Mouse (Mus musculus): ENCODE measurements around the gene Ybey. TPM values are rescaled to one million over a fixed set of nuclear protein-coding genes. Genes with fewer than 3 reads are reported as not detected.
A peak's percentile ranks its signal among the peaks of the same experiment; 100 is the strongest.

Gene Ybey
- polyA plus RNA-seq, 1 experiment from 2014 or later: 7.9 TPM

DNA sequence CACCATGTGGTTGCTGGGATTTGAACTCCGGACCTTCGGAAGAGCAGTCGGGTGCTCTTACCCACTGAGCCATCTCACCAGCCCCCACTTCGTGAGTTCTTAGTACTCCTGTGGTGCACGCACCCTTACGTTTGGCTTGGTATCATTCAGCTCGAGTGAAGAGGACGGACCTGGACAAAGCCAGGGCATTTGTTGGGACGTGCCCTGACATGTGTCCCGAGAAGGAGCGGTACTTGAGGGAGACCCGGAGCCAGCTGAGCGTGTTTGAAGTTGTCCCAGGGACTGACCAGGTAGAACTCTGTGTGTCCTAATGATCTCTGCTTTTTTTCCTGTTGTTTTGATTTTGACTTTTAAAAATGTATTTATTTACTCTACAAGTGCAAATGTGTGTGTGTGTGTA lies 11.9 kb upstream of the Ybey start:
- Histone ChIP-seq H3K4me1 (no peaks in the 10 kb centered on the region), H3K4me2 (no peak overlapping the region), H3K9me3 (replicated peaks) (no peaks in the 10 kb centered on the region), H3K27ac (no peak overlapping the region), H3K4me3 (no peak overlapping the region), H3K36me3 (ENCODE audit: poor library complexity, severe bottlenecking) (peaks cover 97% of the 10 kb centered on the region), H3K9ac (no peak overlapping the region), H3K27me3 (no peaks in the 10 kb centered on the region)
- ATAC-seq: no peak
- whole genome bisulfite sequencing: 91% methylated on average over 13 of the region's 13 CpGs

DNA sequence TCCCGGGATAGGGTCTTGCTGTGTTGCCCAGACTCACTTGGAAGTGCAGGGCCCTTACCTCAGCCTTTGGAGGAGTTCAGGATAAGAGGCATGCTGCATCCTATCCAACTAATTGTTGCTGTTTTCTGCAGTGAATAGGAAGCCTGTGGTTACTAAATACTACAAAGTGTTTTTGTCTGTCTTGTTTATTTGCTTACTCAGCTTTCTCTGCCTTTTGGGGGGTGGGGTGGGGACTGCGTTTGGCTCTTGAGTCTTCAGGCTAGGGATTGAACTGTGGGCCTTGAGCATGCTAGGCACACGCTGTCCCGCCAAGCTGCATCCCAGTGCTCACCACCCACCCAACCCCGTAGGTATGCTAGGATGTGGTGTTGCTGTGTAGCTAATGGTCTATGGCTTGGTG lies 4.8 kb upstream of the Ybey start:
- H3K27ac ChIP-seq: no peak overlapping the region
- peaks cover 80% of the 10 kb centered on the region for H3K36me3 ChIP-seq (ENCODE audit: poor library complexity, severe bottlenecking)
- no peak overlapping the region for H3K4me3 ChIP-seq
- no peak for ATAC-seq
- peaks cover 19% of the 10 kb centered on the region for H3K4me1 ChIP-seq
- no peak overlapping the region for H3K4me2 ChIP-seq
- no peaks in the 10 kb centered on the region for H3K27me3 ChIP-seq
- whole genome bisulfite sequencing: 90% methylated on average over 5 of the region's 5 CpGs
- peak overlapping the region; percentile 21; the same call in 1 of the 2 replicates for H3K9ac ChIP-seq
- no peaks in the 10 kb centered on the region for H3K9me3 ChIP-seq (replicated peaks)

- Histone ChIP-seq H3K9me3 (replicated peaks) (peaks cover 5% of the 10 kb centered on the region; the same call in 1 of the 2 replicates), H3K9ac (no peak overlapping the region), H3K4me2 (no peak overlapping the region), H3K27ac (no peak overlapping the region), H3K27me3 (no peaks in the 10 kb centered on the region), H3K36me3 (ENCODE audit: poor library complexity, severe bottlenecking) (peaks cover 30% of the 10 kb centered on the region), H3K4me1 (0 out of 2 replicates have a peak, but pooled peaks cover 2% of the 10 kb centered on the region), H3K4me3 (no peak overlapping the region)
- ATAC-seq: no peak
- 82% methylated on average over 6 of the region's 6 CpGs for WGBS
Observed at GRCm38 (mm10) chr10:76462721-76463120, 6.2 kb downstream of the Ybey start.

- Histone ChIP-seq H3K4me1 (no peaks in the 10 kb centered on the region), H3K4me2 (no peak overlapping the region)
Observed at GRCm38 (mm10) chr10:76462312-76462711, 6.6 kb downstream of the Ybey start.

GRCm38 (mm10) chr10:76461255-76461654 lies 7.7 kb downstream of the Ybey start:
- no peak for ATAC-seq
- Histone ChIP-seq H3K9ac (no peak overlapping the region), H3K4me1 (no peaks in the 10 kb centered on the region), H3K4me3 (no peak overlapping the region), H3K4me2 (no peak overlapping the region), H3K36me3 (ENCODE audit: poor library complexity, severe bottlenecking) (peaks cover 30% of the 10 kb centered on the region), H3K27ac (no peak overlapping the region), H3K27me3 (no peaks in the 10 kb centered on the region), H3K9me3 (replicated peaks) (peaks cover 5% of the 10 kb centered on the region; the same call in 1 of the 2 replicates)
- 97% methylated on average over 1 of the region's 1 CpGs for WGBS

More at GRCm38 (mm10) chr10:76462312-76462711, 6.6 kb downstream of the Ybey start:
- Histone ChIP-seq H3K27ac (no peak overlapping the region), H3K9ac (no peak overlapping the region), H3K27me3 (no peaks in the 10 kb centered on the region), H3K4me3 (no peak overlapping the region), H3K36me3 (ENCODE audit: poor library complexity, severe bottlenecking) (peaks cover 30% of the 10 kb centered on the region), H3K9me3 (replicated peaks) (peaks cover 5% of the 10 kb centered on the region; the same call in 1 of the 2 replicates)
- 95% methylated on average over 7 of the region's 7 CpGs for WGBS
- no peak for ATAC-seq

- H3K4me3 ChIP-seq: no peak overlapping the region
- H3K27ac ChIP-seq: no peak overlapping the region
- H3K4me1 ChIP-seq: no peaks in the 10 kb centered on the region
- H3K27me3 ChIP-seq: no peaks in the 10 kb centered on the region
- peaks cover 5% of the 10 kb centered on the region; the same call in 1 of the 2 replicates for H3K9me3 ChIP-seq (replicated peaks)
- 0 out of 2 replicates have a peak, but pooled peaks cover under 1% of the 10 kb centered on the region for H3K36me3 ChIP-seq (ENCODE audit: poor library complexity, severe bottlenecking)
- no peak overlapping the region for H3K9ac ChIP-seq
- H3K4me2 ChIP-seq: no peak overlapping the region
- no peak for ATAC-seq
- 57% methylated on average over 5 of the region's 5 CpGs for WGBS
Observed at GRCm38 (mm10) chr10:76455289-76455688, 13.6 kb downstream of the Ybey start.

DNA sequence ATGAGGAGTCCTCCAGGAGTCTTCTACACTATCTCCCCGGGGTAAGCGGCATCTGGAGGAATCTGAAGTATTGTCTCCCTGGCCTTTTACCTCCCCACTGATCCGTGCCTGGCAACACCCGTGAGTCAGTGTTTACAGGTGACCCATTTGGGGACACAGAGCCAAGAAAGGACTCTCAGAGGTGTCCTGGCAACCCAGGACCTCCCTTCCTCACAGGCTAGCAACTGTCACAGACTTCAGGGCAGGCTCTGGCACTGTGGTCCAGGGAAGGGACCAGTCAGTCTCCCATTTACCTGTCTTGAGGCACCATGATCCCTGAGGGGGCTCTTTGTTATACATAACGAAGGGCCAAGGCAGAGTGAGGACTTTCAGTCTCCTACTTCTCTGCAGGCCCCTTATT lies 20.1 kb downstream of the Ybey start, which contains the start of gene 2610028H24Rik:
2610028H24Rik (plus strand) TSS at position 231 of the 400 bp plus-strand sequence.
- no peak within 1 kb of the TSS for H3K27ac ChIP-seq
- no peak within 1 kb of the TSS; the same call in 1 of the 2 replicates for H3K9ac ChIP-seq
- no peak within 1 kb of the TSS for H3K4me2 ChIP-seq
- no peaks in the 10 kb centered on the region for H3K27me3 ChIP-seq
- no peaks in the 10 kb centered on the region for H3K36me3 ChIP-seq (ENCODE audit: poor library complexity, severe bottlenecking)
- H3K9me3 ChIP-seq (replicated peaks): no peaks in the 10 kb centered on the region
- ATAC-seq: no peak
- H3K4me1 ChIP-seq: no peaks in the 10 kb centered on the region
- no peak within 1 kb of the TSS for H3K4me3 ChIP-seq
- WGBS: 57% methylated on average over 5 of the region's 5 CpGs

DNA sequence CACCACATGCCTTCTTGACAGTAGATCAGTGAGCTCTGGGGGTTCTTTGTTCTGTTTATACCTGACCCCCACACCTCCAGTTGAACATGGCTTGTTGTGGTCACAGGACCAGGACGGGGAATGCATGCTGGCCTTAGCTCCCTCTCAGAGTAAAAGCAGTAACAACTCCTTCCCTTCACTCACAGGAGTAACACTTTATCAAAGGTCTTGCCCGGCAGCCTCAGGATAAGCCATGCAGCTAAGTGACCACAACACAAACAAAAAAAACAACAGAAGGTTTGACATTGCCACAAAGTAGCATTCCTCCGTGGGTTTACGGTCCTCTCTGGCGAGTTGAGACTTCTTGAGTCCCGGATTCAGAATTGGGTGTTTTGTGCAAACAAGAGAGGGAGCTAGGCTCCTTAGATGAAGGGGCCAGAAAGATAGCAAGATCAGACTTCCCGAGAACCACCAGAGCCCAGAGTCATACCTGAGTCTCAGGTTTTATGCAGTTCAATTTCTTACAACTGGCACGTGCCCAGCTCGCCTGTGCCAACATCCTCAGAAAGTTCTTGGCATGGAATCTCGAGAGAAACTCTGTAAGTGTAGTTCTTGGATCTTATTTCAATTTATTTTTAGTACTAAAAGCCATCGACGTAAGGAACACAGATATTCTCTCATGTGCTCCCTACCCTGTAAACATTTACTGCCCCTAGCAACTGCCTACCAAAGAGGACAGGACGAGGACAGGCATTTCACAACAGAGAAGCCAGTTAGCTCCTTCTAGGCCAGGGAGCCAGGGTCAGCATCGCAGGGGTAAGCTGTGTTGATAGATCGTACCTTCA lies 21.3 kb downstream of the Ybey start:
- Histone ChIP-seq H3K9ac (no peak overlapping the region; the same call in 1 of the 2 replicates), H3K4me1 (peaks cover 7% of the 10 kb centered on the region), H3K27ac (no peak overlapping the region), H3K4me3 (no peak overlapping the region), H3K9me3 (replicated peaks) (no peaks in the 10 kb centered on the region), H3K36me3 (ENCODE audit: poor library complexity, severe bottlenecking) (no peaks in the 10 kb centered on the region), H3K4me2 (no peak overlapping the region), H3K27me3 (no peaks in the 10 kb centered on the region)
- ATAC-seq: no peak
- 82% methylated on average over 15 of the region's 15 CpGs for WGBS

GRCm38 (mm10) chr10:76445996-76446681 lies 22.8 kb downstream of the Ybey start:
- peaks cover 15% of the 10 kb centered on the region for H3K4me1 ChIP-seq
- 83% methylated on average over 4 of the region's 4 CpGs for WGBS

DNA sequence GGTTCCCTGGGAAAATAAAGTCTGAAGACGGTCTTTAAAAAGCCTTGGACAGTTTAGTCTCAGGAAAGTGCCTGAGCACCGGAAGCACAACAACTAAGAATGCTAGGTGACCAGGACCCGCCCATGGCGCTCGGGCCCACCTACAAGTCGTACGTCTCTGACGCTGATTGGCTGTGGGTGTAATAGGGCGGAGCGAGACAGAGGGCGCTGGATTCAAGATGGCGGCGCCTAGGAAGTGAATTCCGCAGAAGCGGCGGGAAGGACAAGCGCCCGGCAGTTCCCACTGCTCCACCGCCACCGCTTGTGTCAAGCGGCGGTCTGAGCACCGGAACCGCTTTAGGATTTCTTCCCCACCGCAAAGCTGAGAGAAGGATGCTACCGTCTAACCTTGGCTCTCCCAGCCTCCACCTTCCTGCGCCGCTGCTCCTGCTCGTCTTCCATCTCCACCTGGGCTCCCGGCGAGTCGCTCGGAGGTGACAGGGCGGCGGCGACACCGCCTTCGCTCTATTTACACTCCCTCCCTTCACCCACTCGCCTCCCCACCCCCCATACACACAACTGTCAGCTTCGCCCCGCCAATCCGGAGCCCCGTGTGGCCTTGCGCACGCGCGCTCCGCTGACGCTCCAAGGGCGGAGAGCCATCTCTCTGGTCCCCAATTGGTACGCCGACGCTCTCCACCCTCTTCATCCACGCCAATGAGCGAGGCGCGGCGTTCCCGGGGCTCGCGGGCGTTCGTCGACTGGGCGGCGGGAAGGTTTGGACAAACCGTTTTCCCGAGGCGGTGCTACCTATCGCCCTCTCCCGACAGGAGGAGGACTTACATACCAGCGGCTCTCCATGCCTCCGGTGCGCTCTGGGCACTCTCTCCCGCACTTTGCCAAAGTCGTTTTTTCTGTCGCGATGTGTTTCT lies 26.5 kb downstream of the Ybey start, which contains the start of gene Pcnt:
Pcnt (minus strand) TSS at position 609 of the 911 bp plus-strand sequence.
- under 1% methylated on average over 78 of the region's 78 CpGs for WGBS
- H3K4me1 ChIP-seq: peaks cover 19% of the 10 kb centered on the region
- no peaks in the 10 kb centered on the region for H3K27me3 ChIP-seq
- no peaks in the 10 kb centered on the region for H3K9me3 ChIP-seq (replicated peaks)
- peak within 1 kb of the TSS; percentile 76 for H3K9ac ChIP-seq
- H3K4me2 ChIP-seq: peak within 1 kb of the TSS; percentile 78
- ATAC-seq: peak; percentile 99
- H3K27ac ChIP-seq: peak within 1 kb of the TSS; percentile 91
- peak within 1 kb of the TSS; percentile 63 for H3K4me3 ChIP-seq
- H3K36me3 ChIP-seq (ENCODE audit: poor library complexity, severe bottlenecking): peaks cover 24% of the 10 kb centered on the region

More at GRCm38 (mm10) chr10:76445996-76446681, 22.8 kb downstream of the Ybey start:
- no peak overlapping the region for H3K4me2 ChIP-seq
- H3K4me3 ChIP-seq: no peak overlapping the region
- H3K9me3 ChIP-seq (replicated peaks): no peaks in the 10 kb centered on the region
- no peak overlapping the region for H3K9ac ChIP-seq
- no peak for ATAC-seq
- no peak overlapping the region for H3K27ac ChIP-seq
- H3K36me3 ChIP-seq (ENCODE audit: poor library complexity, severe bottlenecking): no peaks in the 10 kb centered on the region
- H3K27me3 ChIP-seq: no peaks in the 10 kb centered on the region

- H3K4me2 ChIP-seq: peak within 1 kb of the TSS; percentile 78
- WGBS: 93% methylated on average over 17 of the region's 17 CpGs
- no peaks in the 10 kb centered on the region for H3K9me3 ChIP-seq (replicated peaks)
- no peaks in the 10 kb centered on the region for H3K27me3 ChIP-seq
- H3K36me3 ChIP-seq (ENCODE audit: poor library complexity, severe bottlenecking): peaks cover 46% of the 10 kb centered on the region
- no peak within 1 kb of the TSS for H3K27ac ChIP-seq
- H3K4me1 ChIP-seq: peaks cover 19% of the 10 kb centered on the region
- no peak for ATAC-seq
- H3K4me3 ChIP-seq: peak within 1 kb of the TSS; percentile 63; the same call in 1 of the 2 replicates
- no peak within 1 kb of the TSS for H3K9ac ChIP-seq
Observed at GRCm38 (mm10) chr10:76440281-76440680, 28.6 kb downstream of the Ybey start, which contains the start of gene AC141477.1. AC141477.1 (minus strand) TSS chr10:76440444.
